Mouse (Mus musculus) forebrain, embryonic 15.5 days (tissue): ENCODE results near the gene Acap1. TPM values are rescaled to one million over a fixed set of nuclear protein-coding genes. Genes with fewer than 3 reads are reported as not detected.

Experiments used
- ATAC-seq: fragments of 200-750 bp; cut with Nextera tagmentation; replicated peaks from 2 replicates; pipeline ENCODE4 v1.8.0; 2017; ENCODE audit warnings: mild to moderate bottlenecking, moderate TSS enrichment, moderate library complexity
- H3K27ac ChIP-seq: fragments of 300-500 bp; sonication (generic); replicated peaks from 2 replicates; pipeline ENCODE4 v1.5.1; 2015; ENCODE audit warnings: mild to moderate bottlenecking, inconsistent platforms
- H3K27me3 ChIP-seq: fragments of 300-500 bp; sonication (generic); 2 replicates; pipeline ENCODE4 v1.6.1; 2015; ENCODE audit warnings: inconsistent platforms
- H3K36me3 ChIP-seq: fragments of 300-500 bp; sonication (generic); 2 replicates; pipeline ENCODE4 v1.6.1; 2015; ENCODE audit warnings: mild to moderate bottlenecking, inconsistent platforms
- H3K4me1 ChIP-seq: fragments of 300-500 bp; sonication (generic); 2 replicates; pipeline ENCODE4 v1.6.1; 2015; ENCODE audit warnings: inconsistent platforms
- H3K4me2 ChIP-seq: fragments of 300-500 bp; sonication (generic); replicated peaks from 2 replicates; pipeline ENCODE4 v1.6.1; 2015; ENCODE audit warnings: mild to moderate bottlenecking, inconsistent platforms
- H3K4me3 ChIP-seq: fragments of 300-500 bp; sonication (generic); 2 replicates; pipeline ENCODE4 v1.5.1; 2015; ENCODE audit warnings: mild to moderate bottlenecking, inconsistent platforms
- H3K9ac ChIP-seq: fragments of 300-500 bp; sonication (generic); replicated peaks from 2 replicates; pipeline ENCODE4 v1.6.1; 2015; ENCODE audit warnings: mild to moderate bottlenecking, inconsistent platforms
- H3K9me3 ChIP-seq: fragments of 300-500 bp; sonication (generic); 2 replicates; pipeline ENCODE4 v1.6.1; 2016; ENCODE audit warnings: inconsistent platforms
- WGBS: fragments of 180-500 bp; shearing (Covaris S2); methylation state at CpG from one replicate; pipeline ENCODE4 v1.1.7; 2015; ENCODE audit warnings: mixed read lengths; 5-methylcytosine and 5-hydroxymethylcytosine counted together
- polyA plus RNA-seq: library from polyadenylated mRNA; unstranded; fragments of >200 nt; fragmentation: Nextera tagmentation; extraction: Ambion mirVana; gene quantifications from 2 replicates; pipeline ENCODE4 v1.2.1, GENCODE M21; 2015

Acap1 gene
- polyA plus RNA-seq, 1 experiment from 2014 or later: 0.48 TPM

GRCm38 (mm10) chr11:69858113-69858998, 37.0 kb downstream of the Acap1 start, which contains the start of gene Tnk1:
TSS of gene Tnk1 (minus strand) at chr11:69858730.
- Histone ChIP-seq H3K4me3 (no peak within 1 kb of the TSS), H3K9me3 (no peaks in the 10 kb centered on the region), H3K27me3 (peaks cover 14% of the 10 kb centered on the region; the same call in 1 of the 2 replicates), H3K9ac (no peak within 1 kb of the TSS), H3K4me1 (peaks cover 3% of the 10 kb centered on the region; the same call in 1 of the 2 replicates), H3K36me3 (no peaks in the 10 kb centered on the region), H3K4me2 (no peak within 1 kb of the TSS), H3K27ac (no peak within 1 kb of the TSS)
- WGBS: 22% methylated on average over 30 of the region's 30 CpGs
- no peak for ATAC-seq

GRCm38 (mm10) chr11:69855347-69855746, 40.0 kb downstream of the Acap1 start:
- peak; percentile 71; the same call in 1 of the 2 replicates for ATAC-seq
- Histone ChIP-seq H3K9ac (no peak overlapping the region), H3K9me3 (no peaks in the 10 kb centered on the region), H3K4me1 (peaks cover 7% of the 10 kb centered on the region), H3K27me3 (peaks cover 14% of the 10 kb centered on the region; the same call in 1 of the 2 replicates), H3K4me2 (no peak overlapping the region), H3K4me3 (no peak overlapping the region), H3K27ac (no peak overlapping the region), H3K36me3 (peaks cover 15% of the 10 kb centered on the region)
- 19% methylated on average over 16 of the region's 16 CpGs for WGBS

- Histone ChIP-seq H3K4me2 (no peak overlapping the region), H3K4me1 (peaks cover 8% of the 10 kb centered on the region), H3K9me3 (no peaks in the 10 kb centered on the region), H3K27ac (no peak overlapping the region), H3K27me3 (peaks cover 14% of the 10 kb centered on the region; the same call in 1 of the 2 replicates), H3K9ac (no peak overlapping the region), H3K4me3 (no peak overlapping the region), H3K36me3 (peaks cover 22% of the 10 kb centered on the region)
- 90% methylated on average over 10 of the region's 10 CpGs for WGBS
- no peak for ATAC-seq
Measured at GRCm38 (mm10) chr11:69854680-69855079, 40.7 kb downstream of the Acap1 start.

- peaks cover 14% of the 10 kb centered on the region; the same call in 1 of the 2 replicates for H3K27me3 ChIP-seq
- no peak overlapping the region for H3K4me2 ChIP-seq
- no peaks in the 10 kb centered on the region for H3K9me3 ChIP-seq
- H3K27ac ChIP-seq: no peak overlapping the region
- H3K4me1 ChIP-seq: peaks cover 8% of the 10 kb centered on the region
- H3K9ac ChIP-seq: no peak overlapping the region
- ATAC-seq: no peak
- H3K36me3 ChIP-seq: peaks cover 29% of the 10 kb centered on the region
- H3K4me3 ChIP-seq: no peak overlapping the region
- 77% methylated on average over 7 of the region's 7 CpGs for WGBS
Measured at GRCm38 (mm10) chr11:69853994-69854393, 41.3 kb downstream of the Acap1 start.

- H3K36me3 ChIP-seq: peaks cover 35% of the 10 kb centered on the region
Measured at GRCm38 (mm10) chr11:69850754-69851153, 44.6 kb downstream of the Acap1 start.

GRCm38 (mm10) chr11:69849884-69850283, 45.5 kb downstream of the Acap1 start:
- Histone ChIP-seq H3K4me1 (peaks cover 31% of the 10 kb centered on the region), H3K9me3 (no peaks in the 10 kb centered on the region), H3K27ac (no peak overlapping the region), H3K4me2 (no peak overlapping the region), H3K4me3 (no peak overlapping the region), H3K27me3 (no peaks in the 10 kb centered on the region), H3K36me3 (peaks cover 35% of the 10 kb centered on the region), H3K9ac (no peak overlapping the region)
- no peak for ATAC-seq
- WGBS: 94% methylated on average over 15 of the region's 15 CpGs

More at GRCm38 (mm10) chr11:69850754-69851153, 44.6 kb downstream of the Acap1 start:
- 66% methylated on average over 8 of the region's 8 CpGs for WGBS
- ATAC-seq: no peak
- Histone ChIP-seq H3K4me1 (peaks cover 29% of the 10 kb centered on the region), H3K27ac (no peak overlapping the region), H3K4me3 (no peak overlapping the region), H3K4me2 (no peak overlapping the region), H3K27me3 (no peaks in the 10 kb centered on the region), H3K9me3 (no peaks in the 10 kb centered on the region), H3K9ac (no peak overlapping the region)

- H3K27me3 ChIP-seq: no peaks in the 10 kb centered on the region
- 92% methylated on average over 9 of the region's 9 CpGs for WGBS
Measured at GRCm38 (mm10) chr11:69849128-69849527, 46.2 kb downstream of the Acap1 start.

GRCm38 (mm10) chr11:69848021-69848420, 47.3 kb downstream of the Acap1 start:
- no peak overlapping the region; the same call in 1 of the 2 replicates for H3K9ac ChIP-seq
- ATAC-seq: no peak
- H3K9me3 ChIP-seq: no peaks in the 10 kb centered on the region
- H3K27me3 ChIP-seq: no peaks in the 10 kb centered on the region
- WGBS: 97% methylated on average over 6 of the region's 6 CpGs
- peak overlapping the region; percentile 58 for H3K4me3 ChIP-seq
- H3K36me3 ChIP-seq: peaks cover 35% of the 10 kb centered on the region
- H3K4me2 ChIP-seq: peak overlapping the region; percentile 86
- peaks cover 31% of the 10 kb centered on the region for H3K4me1 ChIP-seq
- no peak overlapping the region for H3K27ac ChIP-seq

More at GRCm38 (mm10) chr11:69849128-69849527, 46.2 kb downstream of the Acap1 start:
- no peak for ATAC-seq
- no peak overlapping the region for H3K4me3 ChIP-seq
- no peak overlapping the region for H3K27ac ChIP-seq
- H3K36me3 ChIP-seq: peaks cover 35% of the 10 kb centered on the region
- no peaks in the 10 kb centered on the region for H3K9me3 ChIP-seq
- peaks cover 31% of the 10 kb centered on the region for H3K4me1 ChIP-seq
- no peak overlapping the region for H3K4me2 ChIP-seq
- no peak overlapping the region for H3K9ac ChIP-seq

- H3K4me3 ChIP-seq: peak overlapping the region; percentile 58
- WGBS: 13% methylated on average over 37 of the region's 37 CpGs
- peak; percentile 41 for ATAC-seq
Measured at GRCm38 (mm10) chr11:69846738-69847688, 48.3 kb downstream of the Acap1 start.

GRCm38 (mm10) chr11:69846198-69846680, 49.1 kb downstream of the Acap1 start, which contains the start of gene Plscr3:
TSS of gene Plscr3 (plus strand) at chr11:69846376.
- ATAC-seq: peak; percentile 90
- peak within 1 kb of the TSS; percentile 66 for H3K9ac ChIP-seq
- H3K36me3 ChIP-seq: peaks cover 29% of the 10 kb centered on the region
- peaks cover 31% of the 10 kb centered on the region for H3K4me1 ChIP-seq
- H3K9me3 ChIP-seq: no peaks in the 10 kb centered on the region
- H3K27me3 ChIP-seq: no peaks in the 10 kb centered on the region
- peak within 1 kb of the TSS; percentile 86 for H3K4me2 ChIP-seq
- H3K27ac ChIP-seq: peak within 1 kb of the TSS; percentile 97
- WGBS: under 1% methylated on average over 33 of the region's 38 CpGs
- H3K4me3 ChIP-seq: peak within 1 kb of the TSS; percentile 58

More at GRCm38 (mm10) chr11:69846738-69847688, 48.3 kb downstream of the Acap1 start:
- Histone ChIP-seq H3K4me1 (peaks cover 31% of the 10 kb centered on the region), H3K27ac (peak overlapping the region; percentile 97), H3K36me3 (peaks cover 35% of the 10 kb centered on the region), H3K27me3 (no peaks in the 10 kb centered on the region), H3K9me3 (no peaks in the 10 kb centered on the region), H3K9ac (peak overlapping the region; percentile 66), H3K4me2 (peak overlapping the region; percentile 86)

- WGBS: under 1% methylated on average over 7 of the region's 7 CpGs
- no peaks in the 10 kb centered on the region for H3K9me3 ChIP-seq
- H3K27ac ChIP-seq: peak overlapping the region; percentile 98
- peak overlapping the region; percentile 95 for H3K4me3 ChIP-seq
- ATAC-seq: peak; percentile 20
- H3K36me3 ChIP-seq: no peaks in the 10 kb centered on the region
- H3K4me1 ChIP-seq: peaks cover 39% of the 10 kb centered on the region
- H3K9ac ChIP-seq: peak overlapping the region; percentile 59
- no peaks in the 10 kb centered on the region for H3K27me3 ChIP-seq
- H3K4me2 ChIP-seq: peak overlapping the region; percentile 96
Measured at GRCm38 (mm10) chr11:69838714-69839104, 56.6 kb downstream of the Acap1 start.
